Mouse (Mus musculus): Measurements from ENCODE around the gene Nedd9. TPM values are rescaled to one million over a fixed set of nuclear protein-coding genes. Genes with fewer than 3 reads are reported as not detected.

Gene Nedd9
- total and polyA plus RNA-seq, 2 experiments from 2014 or later = 12.6 to 30.5 TPM

DNA sequence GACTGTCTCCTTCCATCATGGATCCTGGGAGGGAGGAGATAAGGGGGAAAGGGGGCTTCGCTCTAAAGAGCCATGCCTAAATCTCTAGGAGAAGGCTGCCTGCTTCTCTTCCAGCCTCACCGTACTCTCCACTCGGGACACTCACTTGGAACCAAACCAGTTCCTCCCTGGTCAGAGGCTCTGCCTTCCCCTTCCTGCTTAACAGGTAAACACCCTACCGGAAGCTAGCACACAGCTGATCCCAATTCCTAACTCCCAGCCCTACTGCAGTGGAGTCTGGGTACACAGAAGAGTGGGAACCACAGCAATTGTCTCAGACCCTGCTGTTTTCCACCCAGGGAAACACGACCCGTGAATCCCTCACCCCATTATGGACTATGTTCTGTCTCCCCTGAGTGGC lies 191.3 kb downstream of the Nedd9 start:
- H3K4me3 ChIP-seq (ENCODE audit: low read depth, low read length) = no peak overlapping the region
- H3K4me1 ChIP-seq (ENCODE audit: insufficient read depth) = no peaks in the 10 kb centered on the region
- no peaks in the 10 kb centered on the region for H3K27me3 ChIP-seq (ENCODE audit: insufficient read depth, low read length)
- H3K36me3 ChIP-seq (ENCODE audit: insufficient read depth) = no peaks in the 10 kb centered on the region
- H3K27ac ChIP-seq (ENCODE audit: low read depth, low read length) = no peak overlapping the region
- no peak overlapping the region for H3K9ac ChIP-seq
- DNase-seq (no peak), ATAC-seq (no peak)
- no peak overlapping the region for H3K4me2 ChIP-seq (ENCODE audit: low read depth)
- WGBS = 89% methylated on average over 6 of the region's 6 CpGs
- no peaks in the 10 kb centered on the region for H3K9me3 ChIP-seq (ENCODE audit: low read length)
- TF ChIP-seq CTCF (IDR thresholded peaks at IDR 0.05; ENCODE audit: low read depth) = no peak

DNA sequence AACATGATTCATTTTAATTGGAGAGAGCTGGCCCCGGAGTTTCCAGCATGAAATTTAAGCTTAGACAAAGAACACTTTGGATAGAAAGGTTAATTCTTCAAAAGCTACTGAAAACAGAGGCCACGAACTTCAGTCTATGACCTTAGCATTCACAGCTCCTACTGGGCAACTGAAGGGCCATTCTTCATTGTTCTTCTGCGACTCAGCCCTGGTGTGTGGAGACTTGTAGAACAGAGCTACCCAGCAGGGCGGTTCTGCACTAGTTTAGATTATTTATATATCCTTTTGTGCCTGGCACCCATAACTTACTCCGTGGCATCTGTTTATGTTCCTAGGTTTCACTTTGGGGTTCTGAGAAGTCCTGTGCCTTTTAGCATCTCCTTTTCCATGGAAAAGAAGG lies 193.6 kb downstream of the Nedd9 start:
- Histone ChIP-seq H3K9ac (no peak overlapping the region), H3K27ac (ENCODE audit: low read depth, low read length) (no peak overlapping the region), H3K9me3 (ENCODE audit: low read length) (no peaks in the 10 kb centered on the region), H3K27me3 (ENCODE audit: insufficient read depth, low read length) (no peaks in the 10 kb centered on the region), H3K4me1 (ENCODE audit: insufficient read depth) (no peaks in the 10 kb centered on the region), H3K4me2 (ENCODE audit: low read depth) (no peak overlapping the region), H3K36me3 (ENCODE audit: insufficient read depth) (no peaks in the 10 kb centered on the region), H3K4me3 (ENCODE audit: low read depth, low read length) (no peak overlapping the region)
- DNase-seq = no peak
- 56% methylated on average over 5 of the region's 5 CpGs for WGBS
- no peak for ATAC-seq
- TF ChIP-seq CTCF (IDR thresholded peaks at IDR 0.05; ENCODE audit: low read depth) = no peak

- ATAC-seq (no peak), DNase-seq (no peak)
- no peaks in the 10 kb centered on the region for H3K36me3 ChIP-seq (ENCODE audit: insufficient read depth)
- WGBS = 83% methylated on average over 4 of the region's 4 CpGs
- no peaks in the 10 kb centered on the region for H3K4me1 ChIP-seq (ENCODE audit: insufficient read depth)
- H3K4me2 ChIP-seq (ENCODE audit: low read depth) = no peak overlapping the region
- H3K27me3 ChIP-seq (ENCODE audit: insufficient read depth, low read length) = no peaks in the 10 kb centered on the region
- no peaks in the 10 kb centered on the region for H3K9me3 ChIP-seq (ENCODE audit: low read length)
- no peak overlapping the region for H3K27ac ChIP-seq (ENCODE audit: low read depth, low read length)
- TF ChIP-seq CTCF (IDR thresholded peaks at IDR 0.05; ENCODE audit: low read depth) = no peak
- H3K9ac ChIP-seq = no peak overlapping the region
- no peak overlapping the region for H3K4me3 ChIP-seq (ENCODE audit: low read depth, low read length)
Observed at GRCm38 (mm10) chr13:41291466-41291974, 195.6 kb downstream of the Nedd9 start.

- no peak for TF ChIP-seq CTCF (IDR thresholded peaks at IDR 0.05; ENCODE audit: low read depth)
- Histone ChIP-seq H3K27me3 (ENCODE audit: insufficient read depth, low read length) (no peaks in the 10 kb centered on the region), H3K4me2 (ENCODE audit: low read depth) (no peak overlapping the region), H3K9me3 (ENCODE audit: low read length) (no peaks in the 10 kb centered on the region), H3K27ac (ENCODE audit: low read depth, low read length) (no peak overlapping the region), H3K4me1 (ENCODE audit: insufficient read depth) (no peaks in the 10 kb centered on the region), H3K9ac (no peak overlapping the region), H3K4me3 (ENCODE audit: low read depth, low read length) (no peak overlapping the region), H3K36me3 (ENCODE audit: insufficient read depth) (no peaks in the 10 kb centered on the region)
- WGBS = 54% methylated on average over 3 of the region's 3 CpGs
- ATAC-seq (no peak), DNase-seq (no peak)
Observed at GRCm38 (mm10) chr13:41286285-41286684, 200.9 kb downstream of the Nedd9 start.

DNA sequence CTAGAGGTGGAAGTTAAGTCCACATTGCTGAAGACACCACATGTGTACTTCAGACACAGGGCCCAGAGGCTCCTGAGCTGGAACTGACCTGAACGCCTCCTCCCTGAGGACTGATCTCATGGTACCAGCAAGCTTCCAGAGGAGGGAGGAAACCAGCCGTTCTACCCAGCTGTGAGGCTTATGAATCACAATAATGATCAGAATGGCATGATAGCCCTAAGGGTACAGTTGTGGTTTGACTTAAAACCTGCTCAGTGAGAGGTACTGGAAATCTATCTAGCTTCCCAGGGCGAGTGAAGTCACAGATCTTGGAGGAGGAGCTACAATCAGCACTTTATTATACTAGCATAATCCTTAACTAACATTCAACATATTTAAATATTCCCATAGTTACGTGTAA lies 201.7 kb downstream of the Nedd9 start:
- H3K4me3 ChIP-seq (ENCODE audit: low read depth, low read length) = no peak overlapping the region
- H3K4me2 ChIP-seq (ENCODE audit: low read depth) = no peak overlapping the region
- no peak for TF ChIP-seq CTCF (IDR thresholded peaks at IDR 0.05; ENCODE audit: low read depth)
- no peaks in the 10 kb centered on the region for H3K4me1 ChIP-seq (ENCODE audit: insufficient read depth)
- H3K9me3 ChIP-seq (ENCODE audit: low read length) = no peaks in the 10 kb centered on the region
- H3K36me3 ChIP-seq (ENCODE audit: insufficient read depth) = no peaks in the 10 kb centered on the region
- no peak for ATAC-seq
- H3K27ac ChIP-seq (ENCODE audit: low read depth, low read length) = no peak overlapping the region
- H3K27me3 ChIP-seq (ENCODE audit: insufficient read depth, low read length) = no peaks in the 10 kb centered on the region
- WGBS = 83% methylated on average over 4 of the region's 4 CpGs
- H3K9ac ChIP-seq = no peak overlapping the region
- DNase-seq = no peak

DNA sequence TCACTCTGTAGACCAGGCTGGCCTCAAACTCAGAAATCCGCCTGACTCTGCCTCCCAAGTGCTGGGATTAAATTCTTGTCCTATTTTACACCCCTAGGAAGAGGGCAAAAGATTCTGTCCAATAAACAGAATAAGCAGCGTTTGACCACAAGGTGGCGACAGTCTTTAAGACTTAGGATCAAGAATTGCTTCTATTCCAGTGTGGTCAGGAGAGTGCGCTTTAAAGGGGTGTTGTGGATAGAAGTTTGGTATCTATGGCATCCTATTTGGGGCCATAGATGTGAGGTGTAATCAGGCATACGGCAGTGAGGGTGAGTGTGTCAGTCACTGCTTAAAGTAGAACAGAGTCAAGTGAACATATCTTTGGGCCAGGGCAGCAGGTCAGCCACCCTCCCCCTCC lies 203.9 kb downstream of the Nedd9 start:
- Histone ChIP-seq H3K9me3 (ENCODE audit: low read length) (no peaks in the 10 kb centered on the region), H3K27me3 (ENCODE audit: insufficient read depth, low read length) (no peaks in the 10 kb centered on the region), H3K4me2 (ENCODE audit: low read depth) (no peak overlapping the region), H3K36me3 (ENCODE audit: insufficient read depth) (no peaks in the 10 kb centered on the region), H3K4me3 (ENCODE audit: low read depth, low read length) (no peak overlapping the region), H3K27ac (ENCODE audit: low read depth, low read length) (no peak overlapping the region), H3K9ac (no peak overlapping the region), H3K4me1 (ENCODE audit: insufficient read depth) (no peaks in the 10 kb centered on the region)
- peak; percentile 58; the same call in 1 of the 2 replicates for ATAC-seq
- peak; percentile 88 for DNase-seq
- WGBS = 24% methylated on average over 5 of the region's 5 CpGs
- TF ChIP-seq CTCF (IDR thresholded peaks at IDR 0.05; ENCODE audit: low read depth) = peak; percentile 87

- no peaks in the 10 kb centered on the region for H3K27me3 ChIP-seq (ENCODE audit: insufficient read depth, low read length)
- no peak overlapping the region for H3K4me3 ChIP-seq (ENCODE audit: low read depth, low read length)
- no peaks in the 10 kb centered on the region for H3K4me1 ChIP-seq (ENCODE audit: insufficient read depth)
- H3K9ac ChIP-seq = no peak overlapping the region
- 73% methylated on average over 5 of the region's 5 CpGs for WGBS
- ATAC-seq (no peak), DNase-seq (no peak)
- no peak for TF ChIP-seq CTCF (IDR thresholded peaks at IDR 0.05; ENCODE audit: low read depth)
- H3K36me3 ChIP-seq (ENCODE audit: insufficient read depth) = no peaks in the 10 kb centered on the region
- no peaks in the 10 kb centered on the region for H3K9me3 ChIP-seq (ENCODE audit: low read length)
- H3K27ac ChIP-seq (ENCODE audit: low read depth, low read length) = no peak overlapping the region
- no peak overlapping the region for H3K4me2 ChIP-seq (ENCODE audit: low read depth)
Observed at GRCm38 (mm10) chr13:41280696-41281095, 206.5 kb downstream of the Nedd9 start.
